Mouse (Mus musculus): Measurements from ENCODE around the gene Eif1.
"Not testable (repeated sequence)": the region's sequence is repeated elsewhere in the genome, so short reads cannot be mapped to it uniquely, and the experiment has no call there.

Eif1 gene

GRCm38 (mm10) chr11:100311656-100312055 lies 8.0 kb upstream of the Eif1 start:
- intact Hi-C loops (cut with DNase I) = no loop called here

GRCm38 (mm10) chr11:100312096-100312679 lies 7.5 kb upstream of the Eif1 start:
- intact Hi-C loops (cut with DNase I) = no loop called here

DNA sequence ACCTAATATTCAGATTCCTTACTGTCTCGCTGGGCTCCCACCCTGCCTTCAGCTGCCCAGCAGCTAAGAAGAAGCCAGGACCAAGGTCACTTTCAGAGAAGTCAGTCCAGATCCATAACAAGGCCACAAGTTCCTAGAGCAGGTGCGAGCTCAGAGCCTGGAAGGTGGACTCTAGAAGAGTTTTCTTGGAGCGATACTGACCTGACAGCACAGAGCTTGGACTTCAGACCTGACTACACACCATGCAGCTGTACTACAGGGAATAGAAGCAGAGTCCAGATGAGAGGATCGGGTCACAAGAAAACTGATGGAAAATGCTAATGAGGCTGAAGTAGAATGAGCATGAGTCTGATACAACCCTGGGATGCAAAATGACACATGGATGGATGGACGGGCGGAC lies 6.3 kb upstream of the Eif1 start:
- intact Hi-C loops (cut with DNase I) = no loop called here

GRCm38 (mm10) chr11:100315439-100315838 lies 4.2 kb upstream of the Eif1 start:
- intact Hi-C loops (cut with DNase I) = no loop called here

GRCm38 (mm10) chr11:100317826-100318380 lies 1.8 kb upstream of the Eif1 start:
- intact Hi-C loops (cut with DNase I) = no loop called here

GRCm38 (mm10) chr11:100318529-100319451 lies 895 bp upstream of the Eif1 start:
- intact Hi-C loops (cut with DNase I) = no loop called here

GRCm38 (mm10) chr11:100320172-100320630 lies 516 bp downstream of the Eif1 start:
- intact Hi-C loops (cut with DNase I) = no loop called here

GRCm38 (mm10) chr11:100320701-100321410 lies 1.2 kb downstream of the Eif1 start:
- intact Hi-C loops (cut with DNase I) = not testable (repeated sequence)

DNA sequence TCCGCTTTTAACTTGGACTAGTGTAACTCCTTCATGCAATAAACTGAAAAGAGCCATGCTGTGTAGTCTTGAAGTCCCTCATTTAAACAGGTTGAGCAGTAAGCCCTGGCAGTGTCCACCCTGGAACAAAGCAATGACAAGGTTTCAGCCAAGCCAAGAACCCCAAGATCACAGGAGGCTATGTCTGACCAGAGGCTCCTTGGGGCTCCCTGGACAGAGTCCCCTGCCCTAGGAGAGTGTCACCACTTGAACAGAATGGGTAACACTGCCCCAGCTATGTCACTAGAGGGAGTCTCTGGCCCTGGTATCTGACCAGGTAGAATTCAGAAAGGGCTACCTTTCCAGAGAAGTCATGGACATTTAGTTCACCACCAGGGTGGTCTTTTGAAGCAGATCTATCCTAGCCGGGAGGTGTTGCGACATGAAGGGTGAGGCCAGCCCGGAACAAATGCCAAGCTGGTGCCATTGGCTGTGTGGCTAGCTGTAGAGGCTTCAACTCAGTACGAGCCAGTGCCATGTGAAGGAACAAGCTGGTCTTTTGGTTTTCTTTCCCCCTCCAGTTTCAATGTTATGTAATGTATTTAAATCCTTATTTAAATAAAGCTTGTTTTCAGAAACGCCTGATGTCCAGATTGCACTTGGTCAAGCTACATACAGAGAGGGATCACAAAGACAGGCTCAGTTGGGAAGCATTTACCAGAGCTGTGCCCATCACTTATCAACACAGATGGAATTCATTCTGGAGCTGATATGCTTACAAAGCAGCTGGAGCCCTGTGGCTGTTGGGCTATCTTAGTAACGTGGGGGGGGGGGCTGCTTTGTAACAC lies 2.0 kb downstream of the Eif1 start:
- intact Hi-C loops (cut with DNase I) = not testable (repeated sequence)

GRCm38 (mm10) chr11:100322591-100323258 lies 3.0 kb downstream of the Eif1 start:
- intact Hi-C loops (cut with DNase I) = no loop called here

- intact Hi-C loops (cut with DNase I) = no loop called here
Observed at GRCm38 (mm10) chr11:100323578-100323977, 3.9 kb downstream of the Eif1 start.

GRCm38 (mm10) chr11:100325062-100325629 lies 5.5 kb downstream of the Eif1 start:
- intact Hi-C loops (cut with DNase I) = no loop called here

DNA sequence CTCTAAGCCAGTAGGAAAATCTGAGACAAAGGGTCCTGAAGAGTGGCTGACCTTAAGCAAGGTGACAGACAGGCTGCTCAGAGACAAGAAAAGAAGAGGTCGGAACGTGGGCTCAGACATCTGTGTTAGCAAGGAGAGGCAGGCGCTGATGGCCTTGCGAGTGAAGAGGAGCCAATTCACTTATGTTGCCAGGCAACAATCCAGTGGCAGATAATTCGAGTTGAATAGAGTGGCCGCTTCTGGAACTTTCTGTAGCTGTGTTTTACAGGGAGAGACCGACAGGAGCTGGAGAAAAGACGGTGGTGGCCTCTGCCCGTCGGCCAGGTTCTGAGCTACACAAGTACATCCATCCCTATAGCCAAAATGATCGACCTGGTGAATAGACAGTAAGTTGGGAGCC lies 7.6 kb downstream of the Eif1 start:
- intact Hi-C loops (cut with DNase I) = no loop called here

DNA sequence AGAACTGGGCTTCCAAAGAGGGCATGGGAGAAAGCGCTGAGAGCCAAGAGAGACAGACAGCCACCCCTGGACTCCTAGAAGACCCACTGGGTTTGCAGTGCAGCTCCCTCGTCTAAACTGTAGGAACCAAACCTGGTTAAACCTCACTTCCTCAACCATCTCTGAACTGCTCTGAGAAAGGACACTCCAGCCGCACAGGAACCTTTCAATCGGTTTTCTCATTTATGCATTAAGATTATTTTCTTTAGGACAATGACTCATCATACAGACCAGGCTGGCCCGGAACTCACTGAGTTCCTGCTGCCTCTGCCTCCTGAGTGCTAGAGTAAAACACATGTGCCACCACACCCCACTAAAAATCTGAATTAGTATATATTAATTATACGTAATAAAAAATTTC lies 8.1 kb downstream of the Eif1 start:
- intact Hi-C loops (cut with DNase I) = no loop called here

GRCm38 (mm10) chr11:100330235-100330634 lies 10.6 kb downstream of the Eif1 start:
- intact Hi-C loops (cut with DNase I) = no loop called here

DNA sequence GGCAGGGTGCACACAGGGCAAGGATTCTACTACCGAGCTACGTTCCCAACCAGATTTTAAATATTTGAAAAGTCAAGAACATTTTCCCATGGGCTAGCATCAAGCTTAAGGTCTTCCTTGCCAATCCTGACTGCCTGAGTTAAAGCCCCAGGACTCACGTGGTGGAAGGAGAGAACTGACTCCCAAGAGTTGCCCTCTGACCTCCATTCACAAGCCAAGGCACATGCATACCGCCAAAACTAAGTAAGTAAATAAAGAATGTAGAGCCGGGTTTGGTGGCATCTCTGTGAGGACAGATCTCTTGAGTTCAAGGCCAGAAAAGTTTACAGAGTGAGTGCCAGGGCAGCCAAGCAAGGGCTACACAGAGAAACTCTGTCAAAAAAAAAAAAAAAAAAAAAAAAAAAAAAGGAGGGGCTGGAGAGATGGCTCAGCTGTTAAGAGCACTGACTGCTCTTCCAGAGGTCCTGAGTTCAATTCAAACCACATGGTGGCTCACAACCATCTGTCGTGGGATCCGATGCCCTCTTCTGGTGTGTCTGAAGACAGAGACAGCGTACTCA lies 11.2 kb downstream of the Eif1 start:
- intact Hi-C loops (cut with DNase I) = not testable (repeated sequence)

- intact Hi-C loops (cut with DNase I) = no loop called here
Observed at GRCm38 (mm10) chr11:100332766-100333515, 13.3 kb downstream of the Eif1 start.

DNA sequence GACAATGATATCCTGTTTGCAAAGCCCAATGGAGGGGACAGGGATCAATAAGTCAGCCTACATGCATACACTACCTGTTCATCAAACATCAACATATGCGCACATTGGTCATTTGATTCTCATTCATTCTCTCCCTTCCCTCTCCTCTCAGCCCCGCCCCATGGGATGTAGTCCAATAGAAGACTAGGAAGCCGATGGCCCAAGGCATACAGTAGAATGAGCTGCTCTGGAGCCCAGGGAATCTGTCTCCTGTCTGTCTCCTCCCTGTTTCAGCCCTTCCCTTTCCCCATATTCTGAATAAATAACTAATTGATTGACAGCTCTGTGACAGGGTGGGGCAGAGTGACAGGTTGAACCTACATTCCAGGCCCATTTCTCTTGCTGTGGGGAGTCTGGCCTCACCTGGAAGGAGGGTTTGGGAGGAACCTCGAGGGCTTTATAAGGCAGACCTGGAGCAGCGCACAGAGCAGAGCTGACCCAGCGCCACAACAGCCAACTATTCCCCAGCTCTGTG lies 14.3 kb downstream of the Eif1 start, which contains the start of gene Gast:
Gast (plus strand) TSS at position 464 of the 514 bp plus-strand sequence.
- intact Hi-C loops (cut with DNase I) = no loop called here
